Mouse (Mus musculus): ENCODE measurements at regions not wholly inside any gene's neighbourhood (a gene's known extent, or its start where the extent isn't known, plus 50 kb on each side); places are given as distances from the start of the nearest gene placed in this dataset.

DNA sequence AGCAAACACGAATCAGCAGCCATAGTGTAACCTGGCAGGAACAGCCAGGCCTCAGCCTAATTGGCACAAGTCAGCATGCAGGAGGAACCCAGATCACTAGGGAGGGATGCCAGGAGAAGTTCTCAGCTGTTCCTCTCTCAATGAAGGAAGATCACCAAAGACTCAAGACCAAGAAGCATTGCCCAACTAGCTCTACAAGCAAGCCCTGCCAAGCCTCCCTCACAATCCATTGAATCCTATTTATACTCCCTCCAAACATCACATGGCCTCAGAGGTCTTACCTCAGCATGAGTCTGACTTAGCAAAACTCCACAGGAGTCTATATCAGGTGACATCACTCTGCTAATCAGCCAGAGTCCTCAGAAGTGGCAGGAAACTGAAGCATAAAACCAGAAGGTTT lies 135.1 kb downstream of the Rbm43 start:
- no peak for DNase-seq (ENCODE audit: inconsistent ontology term)

DNA sequence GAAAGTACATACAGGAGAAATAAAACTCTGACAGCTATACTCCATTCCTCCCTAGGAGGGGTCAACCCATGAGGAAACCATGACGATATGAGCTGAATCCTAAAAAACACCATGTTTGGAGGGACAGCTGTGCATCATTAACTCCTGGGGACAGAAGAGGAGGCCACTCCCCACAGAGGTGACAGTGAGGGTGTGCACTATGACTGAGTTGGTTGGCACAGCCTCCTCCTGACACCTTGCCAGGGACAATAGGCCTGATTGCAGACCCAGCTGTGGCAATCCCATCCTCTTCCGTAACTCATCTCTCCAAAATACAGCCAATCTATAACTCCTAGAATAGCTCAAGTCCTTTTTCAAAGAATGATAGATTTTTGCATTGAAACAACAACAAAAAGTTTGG lies 112.0 kb downstream of the Rbm43 start:
- no peak for DNase-seq (ENCODE audit: inconsistent ontology term)

DNA sequence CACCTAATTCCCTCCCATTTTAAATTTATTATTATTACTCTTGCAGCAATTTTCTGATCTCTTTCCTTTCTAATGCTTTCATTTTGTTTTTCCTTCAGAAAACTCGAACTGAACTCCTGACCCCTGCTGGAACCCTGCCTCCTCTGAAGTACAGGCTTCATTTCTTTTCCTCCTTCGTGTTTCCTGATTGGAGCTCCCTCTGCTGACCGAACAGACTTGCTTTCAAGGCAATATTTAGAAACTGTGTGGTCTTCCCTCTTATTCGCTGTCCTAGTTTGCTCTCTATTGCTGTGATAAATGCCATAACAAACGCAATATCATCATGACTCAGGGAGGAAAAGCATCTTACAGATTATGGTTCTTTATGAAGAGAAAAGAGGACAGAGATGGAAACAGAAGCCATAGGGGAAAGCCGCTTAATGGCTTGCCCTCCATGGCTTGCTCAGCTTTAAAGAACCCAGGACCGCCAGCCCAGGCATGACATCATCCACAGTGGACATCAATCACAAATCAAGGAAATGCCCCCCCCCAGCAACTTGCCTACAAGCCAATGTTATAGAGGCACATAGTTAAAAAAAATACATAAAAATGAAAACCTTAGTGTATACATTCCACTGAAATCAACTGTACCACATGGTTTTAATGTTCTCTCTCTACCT lies 104.5 kb downstream of the Rbm43 start:
- DNase-seq (ENCODE audit: inconsistent ontology term): peak; percentile 50

DNA sequence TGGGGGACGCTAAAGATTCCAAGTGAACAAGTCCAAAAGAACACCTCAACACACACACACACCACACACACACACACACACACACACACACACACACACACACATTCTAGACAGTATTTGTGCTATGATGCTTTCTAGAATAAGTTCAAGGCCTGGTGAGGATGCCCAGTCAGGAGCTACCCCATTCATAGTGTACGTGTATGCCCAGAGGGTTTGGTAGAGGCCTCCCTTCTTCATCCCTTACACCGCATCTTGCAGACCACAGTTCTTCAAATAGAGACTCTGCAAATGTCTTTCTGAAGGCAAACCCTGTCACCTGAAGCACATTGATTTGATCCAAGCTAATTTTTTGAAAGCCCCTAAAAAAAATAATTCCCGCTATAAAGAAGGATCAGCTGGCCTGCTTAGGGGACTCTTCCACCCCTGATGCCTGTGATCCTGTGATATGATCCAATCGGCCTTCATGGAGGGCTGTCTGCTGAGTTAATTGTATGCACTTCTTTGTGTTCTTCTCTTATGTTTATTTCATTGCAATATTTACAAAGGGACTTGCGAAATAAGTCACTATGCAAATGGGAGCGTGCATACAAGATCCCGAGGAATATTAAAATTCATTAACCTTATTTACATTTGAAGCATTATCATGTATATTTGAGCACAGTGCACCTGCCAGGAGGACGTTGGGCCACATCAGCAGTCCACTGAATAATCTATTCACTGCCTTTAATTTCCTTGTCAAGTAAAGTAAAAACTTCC lies 103.8 kb downstream of the Rbm43 start:
- no peak for DNase-seq (ENCODE audit: inconsistent ontology term)

DNA sequence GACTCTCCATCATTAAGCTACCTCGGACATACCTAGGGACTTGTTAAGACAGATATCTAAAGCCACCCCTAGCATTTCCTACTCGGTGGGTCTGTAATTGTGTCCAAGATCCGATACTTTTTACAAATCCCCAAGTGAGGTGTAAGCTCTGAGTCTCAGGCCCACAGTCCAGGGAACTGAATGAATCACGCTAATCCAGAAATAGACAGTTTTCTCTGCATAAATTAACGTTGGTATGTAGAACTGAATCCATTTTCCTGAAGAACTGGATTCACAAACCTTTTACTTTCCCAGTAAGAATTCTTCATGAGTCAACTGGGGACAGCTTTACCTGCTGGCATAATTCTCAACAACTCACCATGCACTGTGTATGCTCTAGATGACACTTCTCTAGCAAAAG lies 97.1 kb downstream of the Rbm43 start:
- DNase-seq (ENCODE audit: inconsistent ontology term): no peak

DNA sequence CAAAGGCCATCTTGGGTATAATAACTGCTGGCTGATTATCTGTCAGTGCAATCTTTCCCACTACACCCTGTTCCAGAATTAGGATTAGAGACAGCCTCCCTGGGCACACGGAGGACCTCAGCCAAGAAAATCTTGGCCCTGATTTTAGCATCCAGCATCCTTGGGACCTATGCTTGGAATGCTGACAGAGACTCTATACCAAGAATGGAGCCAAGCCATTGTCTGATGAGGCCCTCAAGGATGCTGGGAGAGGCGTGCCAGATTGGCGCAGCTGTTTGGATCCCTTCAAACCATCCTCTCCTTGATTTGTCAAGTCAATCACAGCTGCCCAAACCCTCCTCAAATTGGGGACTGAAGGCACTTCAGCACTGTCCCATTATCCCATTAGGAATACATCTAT lies 94.2 kb downstream of the Rbm43 start:
- DNase-seq (ENCODE audit: inconsistent ontology term): no peak

DNA sequence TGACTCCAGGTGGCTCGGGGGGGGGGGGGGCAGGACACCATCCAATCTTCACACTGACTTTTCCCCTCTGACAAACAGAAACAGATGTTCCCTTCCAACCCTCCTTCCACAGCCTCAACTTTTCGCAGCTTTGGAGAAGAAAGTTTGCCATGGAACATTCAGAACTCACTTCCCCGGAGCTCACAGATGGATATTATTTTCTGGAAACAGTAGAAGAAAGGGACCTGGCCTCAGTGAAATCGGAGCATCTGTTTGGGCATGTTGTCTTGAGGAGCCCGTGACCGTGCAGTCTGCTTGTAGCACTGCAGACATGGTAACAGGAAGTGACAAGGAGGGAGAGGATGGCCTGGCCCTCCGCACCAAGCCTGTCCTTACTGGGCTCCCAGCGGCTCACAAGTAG lies 90.1 kb downstream of the Rbm43 start:
- no peak for DNase-seq (ENCODE audit: inconsistent ontology term)

DNA sequence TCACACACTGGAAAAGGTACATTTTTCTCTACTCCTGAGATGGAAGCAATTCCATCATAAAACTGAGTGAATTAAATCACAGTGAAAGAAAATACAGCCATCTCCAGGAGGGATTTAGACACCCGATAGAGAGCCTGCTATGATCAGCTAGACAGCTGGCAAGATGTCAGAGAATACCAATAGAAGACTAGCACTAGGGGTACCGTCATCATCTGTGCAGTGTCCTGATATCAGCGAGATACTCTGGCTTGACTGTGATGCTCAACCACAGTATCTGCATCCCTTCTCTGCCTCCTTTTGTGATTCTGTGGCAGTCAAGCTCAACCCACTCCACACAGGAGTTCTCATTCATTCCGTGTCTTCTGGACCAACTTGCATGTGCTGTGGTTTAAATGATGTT lies 87.4 kb downstream of the Rbm43 start:
- no peak for DNase-seq (ENCODE audit: inconsistent ontology term)

DNA sequence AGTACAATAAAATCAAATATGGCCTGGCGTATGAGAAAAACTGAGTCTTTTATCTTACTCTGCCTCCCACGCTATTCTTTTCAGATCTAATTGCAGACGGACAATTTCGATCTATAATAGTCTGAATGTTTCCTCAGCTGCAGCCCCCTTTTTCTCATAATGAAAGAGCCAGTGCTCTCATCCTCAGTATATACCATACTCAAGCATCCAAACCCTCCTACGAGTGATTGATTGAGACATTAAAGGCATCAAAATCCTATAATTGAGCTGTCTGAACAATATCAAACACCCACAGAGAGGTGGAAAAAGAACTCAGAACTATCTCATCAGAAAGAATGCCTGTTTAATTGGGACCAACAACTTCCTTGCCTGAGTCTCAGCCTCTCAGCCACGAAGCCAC lies 87.0 kb downstream of the Rbm43 start:
- DNase-seq (ENCODE audit: inconsistent ontology term): no peak

DNA sequence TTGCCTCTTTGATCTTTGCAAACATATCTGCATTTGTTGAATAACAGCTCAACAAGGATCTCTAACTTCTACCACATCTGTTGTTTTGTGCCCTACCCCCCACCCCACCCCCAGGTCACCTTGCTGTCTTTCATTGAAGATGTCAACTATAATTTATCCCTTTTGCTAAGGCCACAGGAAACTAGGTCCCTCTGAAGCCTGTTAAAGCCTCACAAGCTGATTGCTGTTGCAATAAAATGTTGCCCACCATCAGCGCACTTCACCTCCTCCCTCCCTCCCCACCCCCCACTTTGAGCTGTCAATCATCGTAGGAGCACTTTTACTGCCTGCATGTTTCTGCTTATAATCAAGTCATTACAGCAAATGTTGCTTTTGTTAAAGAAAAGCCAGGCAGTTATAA lies 86.5 kb downstream of the Rbm43 start:
- DNase-seq (ENCODE audit: inconsistent ontology term): no peak

DNA sequence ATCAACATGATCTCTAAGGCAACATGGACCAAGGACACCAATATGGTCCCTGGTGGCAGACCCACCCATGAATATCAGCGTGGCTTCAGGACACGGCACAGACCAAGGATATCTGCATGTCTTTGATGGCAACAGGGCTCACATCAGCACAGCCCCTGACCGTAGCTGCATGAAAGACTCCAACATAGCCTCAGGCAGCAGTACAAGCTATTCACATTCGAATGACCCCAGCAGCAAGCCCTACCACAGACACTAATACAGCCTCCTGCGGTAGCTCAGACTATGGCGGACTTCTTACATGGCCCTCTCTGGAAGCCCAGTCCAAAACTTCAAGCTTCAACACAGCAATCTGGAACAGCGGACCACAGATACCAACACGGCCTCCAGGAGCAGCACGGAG lies 84.4 kb downstream of the Rbm43 start:
- DNase-seq (ENCODE audit: inconsistent ontology term): no peak

DNA sequence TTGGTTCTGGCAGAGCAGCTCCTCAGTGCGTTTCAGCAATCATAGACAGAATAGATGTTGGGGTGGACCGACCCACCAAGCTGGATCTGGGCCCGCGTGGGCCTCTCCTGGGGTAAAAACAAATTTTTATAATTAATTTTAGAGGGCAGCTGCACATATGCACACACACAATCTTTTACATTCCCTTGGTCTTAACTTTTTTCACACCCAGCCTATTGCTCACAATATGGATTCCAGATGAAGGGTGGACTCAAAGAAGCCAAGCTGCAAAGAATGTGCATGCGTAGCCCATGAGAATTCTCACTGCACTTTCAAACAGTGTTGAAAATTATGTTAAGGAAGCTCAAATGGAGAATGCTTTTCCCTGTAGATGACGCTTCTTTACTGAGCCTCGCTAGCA lies 83.3 kb downstream of the Rbm43 start:
- no peak for DNase-seq (ENCODE audit: inconsistent ontology term)

DNA sequence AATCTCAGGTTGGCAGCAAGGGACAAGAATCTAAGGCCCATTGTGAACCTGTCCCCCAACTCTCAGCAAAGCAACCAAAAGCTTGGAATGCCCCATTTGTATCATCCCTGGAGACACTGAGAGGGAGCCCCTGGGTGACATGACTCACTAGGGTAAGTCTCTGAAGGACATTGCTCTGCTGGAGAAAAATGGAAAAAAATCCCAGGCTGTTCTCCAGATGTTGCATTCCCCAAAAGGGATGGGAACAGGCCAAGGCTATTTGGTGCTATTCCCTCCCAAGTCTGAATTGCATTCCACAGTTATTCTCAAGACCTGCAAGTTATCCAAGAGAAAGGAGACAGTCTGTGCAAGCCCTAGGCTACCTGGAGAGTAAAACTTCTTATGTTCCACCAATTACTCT lies 77.7 kb downstream of the Rbm43 start:
- no peak for DNase-seq (ENCODE audit: inconsistent ontology term)

DNA sequence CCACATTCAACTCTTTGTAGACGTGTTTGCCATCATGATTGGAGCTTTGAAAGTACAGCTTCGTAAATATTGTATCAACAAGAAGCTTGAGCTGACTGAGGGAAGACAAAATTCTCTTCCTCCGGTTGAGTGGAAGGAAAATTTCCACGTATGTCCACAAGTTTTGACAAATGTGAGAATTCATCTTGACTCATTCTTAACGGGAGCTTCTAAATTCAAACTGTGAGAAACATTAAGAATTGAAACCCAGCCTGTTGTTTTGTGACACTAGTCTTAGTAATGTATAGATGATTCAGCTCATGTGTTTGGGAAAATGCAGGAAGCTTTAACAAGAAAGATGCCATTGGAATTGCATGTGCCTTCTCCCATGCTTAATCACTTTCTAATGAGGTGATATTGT lies 68.9 kb downstream of the Rbm43 start:
- DNase-seq (ENCODE audit: inconsistent ontology term): no peak

DNA sequence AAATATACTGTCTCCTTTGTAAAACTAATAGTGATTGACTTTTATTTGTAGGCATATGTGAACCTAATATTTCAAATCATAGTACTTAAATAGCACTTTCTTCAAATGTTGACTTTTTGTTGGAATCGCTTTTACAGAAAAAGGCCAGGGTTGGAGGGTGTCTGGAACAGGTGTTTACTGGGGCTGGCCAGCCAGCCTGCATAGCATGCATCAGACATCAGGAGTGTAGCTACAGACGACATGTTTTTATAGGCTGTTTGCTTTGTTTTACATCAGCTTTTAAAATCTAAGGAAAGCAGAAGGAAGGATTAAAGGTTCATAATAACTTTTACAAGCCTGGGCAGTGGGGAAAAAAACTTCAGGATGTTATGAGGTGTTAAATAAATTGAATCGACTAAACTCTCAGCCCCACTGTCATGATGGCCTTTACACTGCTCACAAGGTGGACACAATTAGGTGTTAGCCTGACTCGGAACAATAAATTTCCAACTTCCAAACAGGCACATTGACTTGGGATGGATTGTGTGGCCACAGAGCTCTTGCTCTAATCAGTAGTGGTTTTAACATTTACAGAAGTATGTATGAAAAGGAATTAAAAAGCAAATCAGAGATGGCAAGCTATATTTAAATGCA lies 66.0 kb downstream of the Rbm43 start:
- no peak for DNase-seq (ENCODE audit: inconsistent ontology term)

DNA sequence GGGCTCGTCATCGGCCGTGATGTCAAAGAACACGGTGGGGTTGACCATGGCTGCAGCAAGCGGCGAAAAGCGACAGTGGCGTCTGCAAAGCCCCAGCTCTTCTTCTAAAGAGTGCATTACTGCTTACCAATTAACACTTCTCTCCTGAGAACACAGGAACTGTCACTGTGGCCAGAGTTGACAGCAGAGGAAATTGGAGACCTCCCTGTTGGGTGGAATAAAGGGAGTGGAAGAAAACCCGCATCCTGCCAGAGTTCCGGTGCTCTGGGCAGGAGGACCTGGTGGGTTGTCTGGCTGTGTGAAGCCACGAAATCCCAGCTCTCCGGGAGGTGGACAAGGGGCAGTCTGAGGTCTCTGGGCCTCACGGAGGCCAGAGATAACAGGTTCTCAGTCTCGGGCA lies 63.4 kb downstream of the Rbm43 start:
- no peak for DNase-seq (ENCODE audit: inconsistent ontology term)
